Mouse (Mus musculus): ENCODE data around the gene Hoxc8. TPM values are rescaled to one million over a fixed set of nuclear protein-coding genes. Genes with fewer than 3 reads are reported as not detected.

Gene Hoxc8
- polyA plus RNA-seq, 1 experiment: 1.1 TPM

DNA sequence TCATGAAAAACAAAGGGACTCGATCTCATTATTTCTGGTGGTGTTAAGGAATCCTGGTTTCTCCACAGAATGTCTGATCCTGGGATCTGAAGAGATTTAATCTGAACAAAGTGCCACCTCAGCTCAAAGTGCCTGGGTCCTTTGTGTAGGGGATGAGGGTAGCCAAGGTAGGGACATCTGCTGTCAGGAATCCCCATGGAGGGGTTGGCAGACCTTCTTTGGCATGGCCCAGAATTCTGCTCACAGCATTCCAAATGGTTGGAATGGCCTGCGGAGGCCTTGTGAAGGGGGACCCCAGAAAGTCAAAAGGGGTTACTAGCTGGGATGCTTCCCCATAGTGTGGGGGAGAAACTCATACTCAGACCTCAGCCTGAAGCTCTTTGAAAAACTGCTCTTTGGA lies 41.6 kb upstream of the Hoxc8 start:
- Histone ChIP-seq H3K79me2 (ENCODE audit: control insufficient read depth, insufficient read depth) (peaks cover 51% of the 10 kb centered on the region), H3K79me3 (ENCODE audit: low read depth) (peaks cover 12% of the 10 kb centered on the region), H3K4me3 (ENCODE audit: insufficient read depth, poor library complexity, severe bottlenecking) (peak overlapping the region; percentile 16), H3K27me3 (ENCODE audit: control insufficient read depth, insufficient read depth, insufficient read length) (no peaks in the 10 kb centered on the region), H3K36me3 (ENCODE audit: control insufficient read depth, insufficient read depth) (no peaks in the 10 kb centered on the region), H3ac (ENCODE audit: control insufficient read depth, insufficient read length, low read depth) (peak overlapping the region; percentile 55)
- TF ChIP-seq CTCF (IDR thresholded peaks at IDR 0.05; ENCODE audit: control insufficient read depth, insufficient read depth, insufficient read length): no peak
- TF ChIP-seq FOSL1 (IDR thresholded peaks at IDR 0.05; ENCODE audit: insufficient read depth, low read length, poor library complexity, severe bottlenecking): no peak
- no peak for TF ChIP-seq CEBPB (IDR thresholded peaks at IDR 0.05; ENCODE audit: low read depth)
- no peak for TF ChIP-seq MAX (IDR thresholded peaks at IDR 0.05)
- no peak for TF ChIP-seq USF1 (IDR thresholded peaks at IDR 0.05; ENCODE audit: low read depth)
- TF ChIP-seq MYOG (IDR thresholded peaks at IDR 0.05; ENCODE audit: control insufficient read depth, extremely low read depth, insufficient read length): no peak
- TF ChIP-seq MYOD1 (IDR thresholded peaks at IDR 0.05; ENCODE audit: control insufficient read depth, insufficient read length, low read depth): no peak

DNA sequence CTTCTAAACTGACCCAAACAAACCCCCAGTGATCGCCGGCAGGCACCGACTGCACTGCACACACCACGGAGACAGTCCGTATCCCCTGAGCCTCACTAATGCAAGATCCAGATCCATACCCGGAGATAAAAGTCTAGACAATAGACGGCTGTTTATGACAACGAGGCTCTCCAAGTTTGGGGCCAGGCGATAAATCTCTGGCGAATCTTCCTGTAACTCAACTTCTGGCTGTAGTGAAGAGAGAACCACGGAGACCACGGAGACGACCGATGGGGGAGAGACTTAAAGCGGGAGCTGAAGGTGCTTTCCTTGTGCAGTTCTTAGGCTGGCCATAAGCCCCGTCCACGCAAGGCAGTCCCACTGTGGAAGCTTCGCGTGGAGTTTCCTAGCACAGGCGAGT lies 40.7 kb upstream of the Hoxc8 start:
- H3K79me2 ChIP-seq (ENCODE audit: control insufficient read depth, insufficient read depth): peaks cover 59% of the 10 kb centered on the region
- H3K36me3 ChIP-seq (ENCODE audit: control insufficient read depth, insufficient read depth): no peaks in the 10 kb centered on the region
- H3ac ChIP-seq (ENCODE audit: control insufficient read depth, insufficient read length, low read depth): peak overlapping the region; percentile 93
- no peak for TF ChIP-seq MAX (IDR thresholded peaks at IDR 0.05)
- no peak for TF ChIP-seq FOSL1 (IDR thresholded peaks at IDR 0.05; ENCODE audit: insufficient read depth, low read length, poor library complexity, severe bottlenecking)
- TF ChIP-seq MYOG (IDR thresholded peaks at IDR 0.05; ENCODE audit: control insufficient read depth, extremely low read depth, insufficient read length): no peak
- TF ChIP-seq CEBPB (IDR thresholded peaks at IDR 0.05; ENCODE audit: low read depth): no peak
- TF ChIP-seq USF1 (IDR thresholded peaks at IDR 0.05; ENCODE audit: low read depth): no peak
- no peak for TF ChIP-seq CTCF (IDR thresholded peaks at IDR 0.05; ENCODE audit: control insufficient read depth, insufficient read depth, insufficient read length)
- no peak for TF ChIP-seq MYOD1 (IDR thresholded peaks at IDR 0.05; ENCODE audit: control insufficient read depth, insufficient read length, low read depth)
- H3K4me3 ChIP-seq (ENCODE audit: insufficient read depth, poor library complexity, severe bottlenecking): peak overlapping the region; percentile 18
- peaks cover 19% of the 10 kb centered on the region for H3K79me3 ChIP-seq (ENCODE audit: low read depth)
- H3K27me3 ChIP-seq (ENCODE audit: control insufficient read depth, insufficient read depth, insufficient read length): no peaks in the 10 kb centered on the region

DNA sequence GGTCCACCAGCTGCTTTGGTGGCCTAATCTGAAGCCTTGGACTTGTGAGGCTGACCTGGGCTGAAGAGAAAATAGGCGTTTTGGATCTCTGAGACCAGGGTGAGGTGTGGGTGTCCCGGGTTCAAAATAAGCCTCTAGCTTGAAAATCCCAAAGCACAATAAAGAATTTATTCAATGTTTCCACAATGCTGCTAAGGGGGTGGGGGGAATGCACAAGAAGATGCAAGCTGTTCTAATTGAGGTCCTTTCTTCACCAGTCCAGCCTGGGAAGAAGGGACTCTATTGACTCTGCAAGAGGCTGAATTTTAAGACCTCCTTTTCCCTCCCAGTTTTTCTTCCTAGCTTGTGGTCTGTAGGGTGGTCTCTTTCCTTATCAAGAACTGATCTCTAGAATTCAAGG lies 39.5 kb upstream of the Hoxc8 start:
- peak overlapping the region; percentile 18 for H3K4me3 ChIP-seq (ENCODE audit: insufficient read depth, poor library complexity, severe bottlenecking)

DNA sequence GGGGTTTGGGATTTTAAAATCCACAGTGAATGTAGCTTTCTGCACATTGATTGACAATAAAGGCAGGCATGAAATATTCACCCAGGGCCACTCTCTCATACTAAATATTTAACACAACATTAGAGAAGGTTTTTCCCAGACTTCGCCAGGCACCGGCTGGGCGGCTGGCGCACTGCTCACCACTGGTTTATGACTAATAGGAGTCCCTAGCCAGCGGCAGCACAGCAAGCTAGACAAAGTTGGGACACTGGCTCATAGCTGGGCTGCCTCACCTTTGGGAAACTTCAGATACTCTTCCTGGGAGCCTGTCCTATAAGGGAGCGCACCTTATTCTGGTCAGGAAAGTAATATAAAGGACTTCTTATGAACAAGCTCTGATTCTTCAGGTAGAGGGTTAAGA lies 36.8 kb upstream of the Hoxc8 start:
- Histone ChIP-seq H3K4me3 (ENCODE audit: insufficient read depth, poor library complexity, severe bottlenecking) (peak overlapping the region; percentile 88), H3K79me2 (ENCODE audit: control insufficient read depth, insufficient read depth) (peaks cover 89% of the 10 kb centered on the region), H3ac (ENCODE audit: control insufficient read depth, insufficient read length, low read depth) (peak overlapping the region; percentile 18), H3K79me3 (ENCODE audit: low read depth) (peaks cover 46% of the 10 kb centered on the region), H3K36me3 (ENCODE audit: control insufficient read depth, insufficient read depth) (peaks cover 7% of the 10 kb centered on the region), H3K27me3 (ENCODE audit: control insufficient read depth, insufficient read depth, insufficient read length) (no peaks in the 10 kb centered on the region)
- TF ChIP-seq CTCF (IDR thresholded peaks at IDR 0.05; ENCODE audit: control insufficient read depth, insufficient read depth, insufficient read length) (no peak), MYOG (IDR thresholded peaks at IDR 0.05; ENCODE audit: control insufficient read depth, extremely low read depth, insufficient read length) (no peak), MAX (IDR thresholded peaks at IDR 0.05) (no peak), CEBPB (IDR thresholded peaks at IDR 0.05; ENCODE audit: low read depth) (no peak), MYOD1 (IDR thresholded peaks at IDR 0.05; ENCODE audit: control insufficient read depth, insufficient read length, low read depth) (no peak), USF1 (IDR thresholded peaks at IDR 0.05; ENCODE audit: low read depth) (no peak), FOSL1 (IDR thresholded peaks at IDR 0.05; ENCODE audit: insufficient read depth, low read length, poor library complexity, severe bottlenecking) (no peak)

More for the DNA sequence above, 39.5 kb upstream of the Hoxc8 start:
- Histone ChIP-seq H3K36me3 (ENCODE audit: control insufficient read depth, insufficient read depth) (no peaks in the 10 kb centered on the region), H3K79me3 (ENCODE audit: low read depth) (peaks cover 30% of the 10 kb centered on the region), H3K27me3 (ENCODE audit: control insufficient read depth, insufficient read depth, insufficient read length) (no peaks in the 10 kb centered on the region), H3ac (ENCODE audit: control insufficient read depth, insufficient read length, low read depth) (peak overlapping the region; percentile 19), H3K79me2 (ENCODE audit: control insufficient read depth, insufficient read depth) (peaks cover 71% of the 10 kb centered on the region)
- TF ChIP-seq FOSL1 (IDR thresholded peaks at IDR 0.05; ENCODE audit: insufficient read depth, low read length, poor library complexity, severe bottlenecking) (no peak), MYOG (IDR thresholded peaks at IDR 0.05; ENCODE audit: control insufficient read depth, extremely low read depth, insufficient read length) (no peak), CEBPB (IDR thresholded peaks at IDR 0.05; ENCODE audit: low read depth) (no peak), MAX (IDR thresholded peaks at IDR 0.05) (no peak), USF1 (IDR thresholded peaks at IDR 0.05; ENCODE audit: low read depth) (no peak), MYOD1 (IDR thresholded peaks at IDR 0.05; ENCODE audit: control insufficient read depth, insufficient read length, low read depth) (no peak), CTCF (IDR thresholded peaks at IDR 0.05; ENCODE audit: control insufficient read depth, insufficient read depth, insufficient read length) (no peak)

DNA sequence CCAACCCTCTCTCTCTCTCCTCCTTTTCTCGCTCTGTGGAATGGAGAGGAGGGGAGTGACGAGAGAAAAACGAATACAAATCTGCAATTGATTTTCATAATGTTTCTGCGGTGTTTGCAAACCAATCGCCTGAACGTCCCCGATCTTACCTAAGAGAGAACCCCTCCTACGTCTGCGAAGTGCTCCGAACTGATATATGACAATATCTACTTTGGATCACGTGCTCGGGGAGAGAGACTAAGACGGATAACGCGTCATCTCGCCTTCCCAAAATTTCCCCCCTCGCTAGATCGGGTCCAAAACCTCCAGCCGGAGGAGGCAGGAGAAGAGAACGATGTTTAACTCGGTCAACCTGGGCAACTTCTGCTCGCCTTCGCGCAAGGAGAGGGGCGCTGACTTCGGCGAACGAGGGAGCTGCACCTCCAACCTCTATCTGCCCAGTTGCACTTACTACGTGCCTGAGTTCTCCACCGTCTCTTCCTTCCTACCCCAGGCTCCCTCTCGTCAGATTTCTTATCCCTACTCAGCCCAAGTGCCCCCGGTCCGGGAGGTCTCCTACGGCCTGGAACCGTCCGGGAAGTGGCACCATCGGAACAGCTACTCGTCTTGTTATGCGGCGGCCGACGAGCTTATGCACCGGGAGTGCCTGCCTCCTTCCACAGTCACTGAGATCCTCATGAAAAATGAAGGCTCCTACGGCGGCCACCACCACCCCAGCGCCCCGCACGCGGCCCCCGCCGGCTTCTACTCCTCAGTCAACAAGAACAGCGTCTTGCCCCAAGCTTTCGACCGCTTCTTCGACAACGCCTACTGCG lies 36.0 kb upstream of the Hoxc8 start, which contains the start of gene Hoxc11:
Gene Hoxc11 (plus strand): TSS at position 236 of the 815 bp plus-strand sequence.
- peak; percentile 97 for TF ChIP-seq USF1 (IDR thresholded peaks at IDR 0.05; ENCODE audit: low read depth)
- TF ChIP-seq MAX (IDR thresholded peaks at IDR 0.05): peak; percentile 54
- TF ChIP-seq CTCF (IDR thresholded peaks at IDR 0.05; ENCODE audit: control insufficient read depth, insufficient read depth, insufficient read length): no peak
- no peak for TF ChIP-seq MYOD1 (IDR thresholded peaks at IDR 0.05; ENCODE audit: control insufficient read depth, insufficient read length, low read depth)
- peaks cover 7% of the 10 kb centered on the region for H3K36me3 ChIP-seq (ENCODE audit: control insufficient read depth, insufficient read depth)
- H3K79me3 ChIP-seq (ENCODE audit: low read depth): peaks cover 52% of the 10 kb centered on the region
- peaks cover 89% of the 10 kb centered on the region for H3K79me2 ChIP-seq (ENCODE audit: control insufficient read depth, insufficient read depth)
- peak within 1 kb of the TSS; percentile 88 for H3K4me3 ChIP-seq (ENCODE audit: insufficient read depth, poor library complexity, severe bottlenecking)
- peak within 1 kb of the TSS; percentile 96 for H3ac ChIP-seq (ENCODE audit: control insufficient read depth, insufficient read length, low read depth)
- H3K27me3 ChIP-seq (ENCODE audit: control insufficient read depth, insufficient read depth, insufficient read length): no peaks in the 10 kb centered on the region
